Mouse (Mus musculus) adrenal gland, postnatal 0 days (tissue): Measurements from ENCODE around the gene Gm5901. TPM values are rescaled to one million over a fixed set of nuclear protein-coding genes. Genes with fewer than 3 reads are reported as not detected.

Experiments used
- polyA plus RNA-seq: library from polyadenylated mRNA; unstranded; fragments of >200 nt; fragmentation: Nextera tagmentation; extraction: Ambion mirVana; gene quantifications from 2 replicates; pipeline ENCODE4 v1.2.1, GENCODE M21; 2015

Gene Gm5901
- polyA plus RNA-seq, result not detected in 2 replicates

GRCm38 (mm10) chr7:105374866-105375265 is at the start of gene Gm5901:
TSS of gene Gm5901 (plus strand) at chr7:105375038.

GRCm38 (mm10) chr7:105334004-105334403 is 40.8 kb upstream of the Gm5901 start, which contains the start of gene Olfr690:
TSS of gene Olfr690 (minus strand) at chr7:105334104.

GRCm38 (mm10) chr7:105342170-105342569 is 32.7 kb upstream of the Gm5901 start, which contains the start of gene Olfr691:
TSS of gene Olfr691 (minus strand) at chr7:105342270.

GRCm38 (mm10) chr7:105367930-105368329 is 6.9 kb upstream of the Gm5901 start, which contains the start of gene Olfr692:
TSS of gene Olfr692 (plus strand) at chr7:105368230.

DNA sequence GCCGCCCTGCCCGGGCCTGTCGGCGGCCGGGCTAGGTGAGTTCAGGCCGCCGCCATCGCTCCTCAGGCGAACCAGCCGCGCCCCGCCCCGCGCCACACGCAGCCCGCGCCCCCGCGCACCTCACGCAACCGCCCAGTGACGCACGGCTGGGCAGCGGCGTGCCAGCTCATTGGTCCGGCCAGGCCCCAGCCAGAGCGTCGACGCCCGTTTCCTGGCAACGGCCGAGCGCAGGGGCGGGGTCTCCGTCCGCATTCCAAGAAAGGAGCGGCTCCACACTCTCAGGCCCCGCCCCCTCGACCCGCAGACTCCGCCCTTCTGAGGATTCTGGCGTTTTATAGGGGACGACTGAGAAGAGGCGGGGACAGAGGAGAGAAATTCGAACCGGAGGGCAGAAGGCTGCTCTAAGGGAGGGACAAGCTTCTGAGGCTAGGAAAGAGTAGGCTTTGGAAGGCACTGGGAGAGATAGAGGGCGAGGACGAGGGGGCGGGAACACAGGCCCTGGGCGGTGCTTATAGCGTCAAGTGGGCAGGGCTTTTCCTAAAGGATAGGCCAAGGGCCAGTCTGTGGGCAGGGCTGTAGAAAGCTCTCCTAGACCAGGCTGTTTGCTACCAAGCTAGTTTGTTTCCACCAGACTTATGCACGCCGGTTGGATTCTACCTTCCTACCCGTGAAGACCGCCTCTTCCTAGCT is 25.2 kb downstream of the Gm5901 start, which contains the start of gene Fam160a2:
TSS of gene Fam160a2 (minus strand) at position 120 of the 690 bp plus-strand sequence.

GRCm38 (mm10) chr7:105404268-105404667 is 29.4 kb downstream of the Gm5901 start, which contains the start of gene Cnga4:
TSS of gene Cnga4 (plus strand) at chr7:105404568.

DNA sequence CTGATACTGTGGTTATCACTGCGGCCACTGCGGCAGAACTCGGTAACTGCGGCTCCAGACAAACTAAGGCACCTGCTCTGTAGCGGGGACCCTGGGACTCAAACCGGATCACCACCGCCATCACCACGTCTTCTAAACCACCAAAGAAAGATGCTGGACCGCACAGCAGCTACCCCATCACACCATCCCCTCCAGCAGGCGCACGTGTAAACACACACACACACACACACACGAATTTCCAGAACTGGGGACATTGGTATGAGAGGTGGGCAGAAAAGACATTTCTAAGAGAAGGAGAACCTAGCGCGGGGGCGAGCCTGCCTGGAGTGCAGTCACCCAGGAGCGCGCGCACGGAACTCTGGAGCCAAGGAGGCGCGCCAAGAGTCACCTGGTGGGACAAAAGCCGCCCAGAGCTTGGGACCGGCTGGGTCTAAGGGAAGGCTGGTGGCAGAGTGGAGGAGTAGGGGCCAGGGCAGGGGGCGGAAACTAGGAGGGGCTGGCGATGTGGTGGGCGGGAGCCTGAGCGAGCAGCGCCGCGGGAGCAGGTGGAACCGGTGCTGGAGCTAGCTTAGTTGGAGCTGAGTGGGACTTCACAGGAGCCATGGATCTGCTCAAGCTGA is 50.7 kb downstream of the Gm5901 start, which contains the start of gene Cckbr:
TSS of gene Cckbr (plus strand) at position 308 of the 620 bp plus-strand sequence.

Other genes with a start within 250 kb of the Gm5901 start
- gene Olfr683, start 228.0 kb upstream of the Gm5901 start, polyA plus RNA-seq, result not detected in 2 replicates
- not detected in 2 replicates for gene Olfr684, start 211.4 kb upstream of the Gm5901 start, polyA plus RNA-seq
- not detected in 2 replicates for gene Olfr685, start 189.0 kb upstream of the Gm5901 start, polyA plus RNA-seq
- not detected in 2 replicates for gene Olfr686, start 167.6 kb upstream of the Gm5901 start, polyA plus RNA-seq
- not detected in 2 replicates for gene Olfr688, start 86.9 kb upstream of the Gm5901 start, polyA plus RNA-seq
- gene Olfr689, start 63.9 kb upstream of the Gm5901 start, polyA plus RNA-seq, result not detected in 2 replicates
- not detected in 2 replicates for gene Olfr690, start 40.9 kb upstream of the Gm5901 start, polyA plus RNA-seq
- not detected in 2 replicates for gene Olfr691, start 32.8 kb upstream of the Gm5901 start, polyA plus RNA-seq
- gene Olfr692, start 6.8 kb upstream of the Gm5901 start, polyA plus RNA-seq, result not detected in 2 replicates
- gene Fam160a2, start 25.0 kb downstream of the Gm5901 start, polyA plus RNA-seq, result 14.2 and 22.0 TPM in 2 replicates
- gene Cnga4, start 29.5 kb downstream of the Gm5901 start, polyA plus RNA-seq, result 0.08 TPM in 1 of 2 replicates, not detected in the other
- 0.09 and 0.18 TPM in 2 replicates for gene Cckbr, start 50.7 kb downstream of the Gm5901 start, polyA plus RNA-seq
- gene Cavin3, start 107.3 kb downstream of the Gm5901 start, polyA plus RNA-seq, result 121 and 164 TPM in 2 replicates
- 33.8 and 37.9 TPM in 2 replicates for gene Smpd1, start 179.3 kb downstream of the Gm5901 start, polyA plus RNA-seq
- 50.1 and 91.9 TPM in 2 replicates for gene Apbb1, start 206.6 kb downstream of the Gm5901 start, polyA plus RNA-seq
- 46.1 and 53.0 TPM in 2 replicates for gene Hpx, start 225.1 kb downstream of the Gm5901 start, polyA plus RNA-seq